Mouse (Mus musculus) large intestine, adult 2 months (tissue): ENCODE data around the gene A930004D18Rik. TPM values are rescaled to one million over a fixed set of nuclear protein-coding genes. Genes with fewer than 3 reads are reported as not detected.

Source experiments
- DNase-seq: peaks from one replicate; pipeline ENCODE4 v3.0.0-alpha.2; 2012; ENCODE audit warnings: low read depth, low spot score
- WGBS: fragments of 180-500 bp; shearing (Covaris S2); methylation state at CpG from one replicate; pipeline ENCODE4 v1.1.7; 2018; 5-methylcytosine and 5-hydroxymethylcytosine counted together
- polyA plus RNA-seq: library from polyadenylated mRNA; depleted of rRNA; stranded (reverse); fragments of >200 nt; gene quantifications from 2 replicates; pipeline ENCODE4 v1.2.3, GENCODE M21; 2012

A930004D18Rik gene
- polyA plus RNA-seq, 1 experiment = 0.45 TPM

DNA sequence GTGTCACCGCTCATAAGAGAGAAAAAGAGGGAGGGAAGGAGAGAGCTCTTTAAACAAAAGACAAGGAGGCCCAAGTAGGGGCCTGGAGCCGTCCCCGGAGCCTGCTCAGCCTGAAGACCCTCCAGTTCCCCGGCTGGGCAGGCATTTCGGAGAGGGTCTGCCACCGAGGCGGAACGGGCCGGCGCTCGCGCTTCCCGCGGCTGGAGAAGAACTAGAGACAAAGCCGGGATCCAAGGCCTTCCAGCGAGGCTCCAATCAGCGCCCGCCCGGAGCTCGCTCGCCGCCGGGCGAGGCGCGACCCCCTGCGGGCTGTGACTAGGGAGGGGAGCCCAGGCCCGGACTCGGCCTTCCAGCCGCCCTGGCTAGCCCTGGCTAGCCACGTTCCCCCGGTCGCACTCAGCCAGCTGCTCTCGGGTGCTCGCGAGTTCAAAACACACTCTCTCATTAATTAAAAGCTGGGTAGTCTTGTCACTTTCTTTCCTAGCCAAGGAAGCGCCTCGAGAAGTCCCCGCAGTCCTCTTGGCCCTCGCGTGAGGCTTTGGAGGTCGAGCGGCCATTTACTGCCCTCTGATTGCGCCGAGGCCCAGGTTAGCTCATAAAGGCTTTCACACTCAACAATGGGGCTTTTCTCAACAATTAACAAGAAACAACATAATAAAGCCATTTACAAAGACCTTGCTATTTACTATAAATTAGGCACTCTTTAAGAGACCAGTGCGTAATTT lies 2.2 kb upstream of the A930004D18Rik start:
- DNase-seq = no peak
- WGBS = 58% methylated on average over 46 of the region's 46 CpGs

DNA sequence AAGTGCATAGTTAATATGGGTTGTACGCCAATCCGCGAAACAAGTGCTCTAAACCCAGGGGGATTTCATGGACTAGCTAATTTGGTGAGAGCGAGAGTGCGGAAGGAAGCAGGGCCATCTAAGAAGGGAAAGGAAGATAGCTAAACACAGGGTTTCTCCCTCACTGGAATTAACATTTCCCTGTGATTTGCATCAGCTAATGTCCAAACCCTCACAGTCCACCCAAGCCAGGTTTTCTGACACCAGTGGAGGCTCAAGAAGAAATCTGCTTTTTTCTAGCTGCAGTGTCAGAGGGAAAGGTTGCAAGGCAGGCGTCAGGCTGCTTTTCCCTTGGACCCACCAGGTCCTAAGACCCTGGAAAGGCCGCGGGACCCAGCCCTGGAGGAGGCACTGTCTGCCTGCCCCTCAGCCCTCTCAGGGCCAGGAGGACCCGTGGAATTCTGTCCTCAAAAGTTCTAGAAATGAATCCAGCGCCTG lies 1.4 kb upstream of the A930004D18Rik start:
- 93% methylated on average over 10 of the region's 10 CpGs for WGBS
- DNase-seq = no peak

DNA sequence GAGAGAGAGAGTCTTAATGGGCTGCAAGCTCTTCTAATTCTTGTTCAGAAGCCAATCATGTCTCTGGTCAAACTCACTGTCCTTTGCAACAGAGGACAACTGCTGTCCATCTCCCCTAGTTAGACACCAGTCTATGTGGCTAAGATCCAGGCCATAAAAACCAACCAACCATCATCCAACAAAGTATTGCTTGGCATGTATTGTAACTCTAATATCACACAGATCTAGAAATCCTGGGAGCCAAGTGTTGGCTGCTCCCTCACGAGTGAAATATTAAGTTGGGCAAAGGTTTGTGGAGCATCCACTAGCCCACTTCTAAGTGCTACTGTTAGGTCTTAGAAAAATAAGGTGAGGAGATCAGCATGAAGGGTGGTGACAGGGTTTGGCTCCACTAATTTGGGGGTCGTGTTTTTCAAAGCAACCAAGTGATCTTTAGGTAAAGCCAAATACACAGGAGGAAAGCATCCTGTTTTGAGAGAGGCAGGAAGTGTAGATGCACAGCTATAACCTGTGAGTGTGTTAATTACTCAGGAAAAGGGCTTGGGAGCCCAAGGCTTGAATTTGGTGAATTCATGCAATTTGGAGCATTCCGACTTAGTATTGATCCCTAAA lies 710 bp upstream of the A930004D18Rik start:
- no peak for DNase-seq
- WGBS = 78% methylated on average over 3 of the region's 3 CpGs

DNA sequence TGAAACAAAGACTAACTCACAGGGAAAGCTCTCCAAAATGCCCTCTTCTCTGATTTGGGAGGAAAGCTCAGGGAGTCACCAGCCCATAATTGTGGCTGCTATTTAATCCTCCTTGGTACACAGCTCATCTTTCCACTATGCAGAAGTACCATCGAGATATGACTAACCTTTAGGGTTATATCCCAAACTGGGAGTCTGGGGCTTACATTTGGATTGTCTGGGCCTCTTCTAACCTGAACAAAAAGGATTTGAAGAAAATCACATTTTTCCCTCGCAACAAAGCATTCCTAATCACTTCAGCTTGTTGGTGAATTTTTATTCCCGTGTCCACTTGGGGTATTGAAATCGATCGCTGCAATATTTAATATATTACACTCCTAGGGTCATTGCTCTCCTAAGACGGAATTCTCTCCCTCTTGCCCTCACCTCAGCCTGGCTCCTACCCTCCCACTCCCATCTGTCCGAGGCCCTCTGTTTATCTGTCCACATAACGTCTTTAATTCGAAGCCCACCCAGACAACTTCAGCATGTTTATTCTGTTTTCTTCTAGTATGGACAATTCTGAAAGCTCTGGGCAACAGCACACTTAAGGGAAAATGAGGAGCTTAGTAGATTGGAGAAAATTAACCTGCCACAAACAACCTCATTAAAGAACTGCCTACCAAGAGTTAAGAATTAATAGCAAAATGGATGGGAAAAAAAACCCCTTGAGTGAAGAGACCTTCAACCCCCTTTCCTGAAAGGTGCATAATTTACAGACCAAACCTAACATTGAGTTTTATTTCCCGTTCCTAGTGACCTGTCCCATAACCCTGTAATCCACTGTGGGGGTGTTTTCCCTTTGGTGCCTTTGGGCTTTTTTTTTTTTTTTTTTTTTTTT lies 2.9 kb downstream of the A930004D18Rik start:
- WGBS = 93% methylated on average over 10 of the region's 10 CpGs
- DNase-seq = no peak

DNA sequence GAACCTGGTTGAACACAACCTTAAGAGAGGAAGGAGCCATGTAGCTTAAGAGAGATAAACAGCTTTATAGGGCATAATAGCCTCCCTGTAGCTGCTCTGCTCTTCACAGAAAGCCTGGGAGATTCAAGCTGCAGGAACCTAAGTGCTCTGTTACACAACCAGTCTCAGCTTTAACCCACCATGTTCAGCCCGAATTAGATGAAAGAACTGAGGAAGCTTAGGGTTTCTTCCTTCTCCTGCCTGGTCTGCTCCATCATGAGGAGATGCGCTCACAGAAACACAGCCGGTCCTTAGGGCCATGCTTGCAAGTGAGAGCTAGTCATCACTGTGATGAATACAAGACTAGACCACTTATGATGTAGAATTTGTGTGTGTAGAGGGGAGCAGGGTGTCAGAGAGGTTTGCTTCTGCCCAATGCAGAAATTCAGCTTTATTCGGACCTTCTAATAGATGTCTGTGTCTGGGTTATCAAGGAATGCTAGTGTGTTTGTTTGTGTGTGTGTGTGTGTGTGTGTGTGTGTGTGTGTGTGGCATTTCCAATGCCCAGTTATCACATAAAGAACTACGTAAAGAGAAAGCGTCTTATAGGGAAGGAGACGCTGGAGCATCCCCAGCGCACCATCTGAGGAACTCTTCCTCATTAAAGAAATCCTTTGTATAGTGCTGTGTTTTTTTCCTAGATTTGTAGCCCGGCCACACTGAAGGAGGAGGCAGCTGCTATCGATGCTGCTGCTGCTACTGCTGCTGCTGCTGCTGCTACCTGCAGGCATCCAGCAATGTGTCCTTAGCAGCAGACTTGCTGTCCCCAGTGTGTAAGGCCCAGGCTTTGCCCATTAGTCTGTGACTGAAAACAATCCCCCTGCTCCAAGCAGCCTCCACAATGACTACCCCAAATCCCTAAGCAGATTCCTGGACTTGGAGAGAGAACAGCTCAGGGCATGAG lies 4.1 kb downstream of the A930004D18Rik start:
- no peak for DNase-seq
- WGBS = 91% methylated on average over 10 of the region's 10 CpGs

DNA sequence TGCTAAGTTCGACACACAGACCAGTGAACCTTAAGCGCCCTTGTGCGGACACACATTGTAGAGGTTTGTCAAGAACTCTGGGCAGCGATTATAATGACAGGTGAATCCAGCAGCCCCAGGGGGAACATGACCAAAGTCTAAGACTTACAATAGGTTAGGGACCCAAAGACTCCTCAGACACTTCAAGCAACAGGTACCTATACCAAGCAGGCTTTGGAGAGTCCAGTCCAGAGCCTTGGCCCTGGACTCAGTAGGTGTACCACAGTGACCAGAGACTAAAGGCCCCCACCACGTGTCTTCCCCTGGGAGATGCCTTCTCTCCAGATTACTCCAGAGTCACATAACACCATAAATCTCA lies 5.0 kb downstream of the A930004D18Rik start:
- no peak for DNase-seq
- WGBS = 91% methylated on average over 5 of the region's 5 CpGs

DNA sequence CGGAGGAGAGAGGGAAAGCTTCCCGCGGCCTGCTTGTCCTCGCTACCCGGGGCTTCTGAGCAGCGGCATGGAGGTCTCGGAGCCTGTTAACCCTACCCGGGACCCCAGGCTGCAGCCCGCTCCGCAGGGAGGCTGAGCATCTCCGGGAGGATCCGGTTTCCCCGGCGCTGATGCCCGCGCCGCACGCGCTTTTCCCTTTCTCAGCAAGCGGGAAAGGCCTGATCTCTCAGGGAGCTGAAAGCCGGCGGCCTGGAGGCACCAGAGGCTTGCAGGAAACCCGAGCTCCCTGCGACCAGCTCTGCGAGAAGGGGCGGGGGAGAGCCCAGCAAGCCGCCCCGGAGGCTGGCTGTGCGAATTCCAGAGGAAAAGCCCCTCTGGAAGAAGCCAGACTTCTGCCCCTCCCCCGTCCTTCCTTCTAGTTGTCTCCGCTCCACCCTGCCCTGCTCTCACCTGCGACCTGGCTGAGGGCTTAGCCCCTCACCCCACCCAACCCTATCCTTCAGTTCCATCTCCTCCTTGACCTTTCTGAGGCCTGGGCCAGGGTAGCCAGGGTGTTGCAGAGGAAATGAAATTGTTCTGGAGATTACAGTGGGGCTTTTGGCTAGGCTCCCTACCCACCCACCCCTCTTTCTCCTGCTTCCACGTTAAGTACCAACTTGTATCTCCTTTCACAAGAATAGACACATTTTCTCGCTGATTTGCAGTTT lies 5.6 kb downstream of the A930004D18Rik start:
- DNase-seq = no peak
- WGBS = 19% methylated on average over 34 of the region's 34 CpGs

DNA sequence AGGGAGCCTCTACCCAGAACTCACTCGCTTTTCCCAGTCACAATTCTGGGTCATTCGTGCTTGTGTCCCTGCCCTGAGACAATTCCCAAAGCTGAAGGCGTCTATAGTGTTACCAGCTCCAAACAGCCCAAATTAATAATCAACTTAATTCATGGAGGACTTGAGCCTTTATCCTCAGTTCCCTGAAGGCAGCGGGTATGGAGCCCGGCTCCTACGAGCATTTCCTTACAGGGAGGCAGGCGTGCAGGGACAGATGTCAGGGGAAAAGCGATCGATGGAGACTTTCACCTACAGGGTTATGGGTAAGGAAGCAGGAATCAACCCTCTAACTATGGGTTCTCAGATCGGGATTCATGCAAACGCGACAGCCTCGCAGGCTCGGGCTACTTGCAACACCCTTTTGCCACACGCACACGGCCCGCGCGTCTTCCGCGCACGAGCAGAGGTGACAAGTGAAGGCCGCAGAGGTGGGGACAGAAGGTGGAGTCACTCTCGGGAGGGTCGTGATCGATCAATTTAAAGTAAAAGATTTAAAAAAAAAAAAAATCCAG lies 6.2 kb downstream of the A930004D18Rik start:
- DNase-seq = no peak
- 26% methylated on average over 26 of the region's 26 CpGs for WGBS

DNA sequence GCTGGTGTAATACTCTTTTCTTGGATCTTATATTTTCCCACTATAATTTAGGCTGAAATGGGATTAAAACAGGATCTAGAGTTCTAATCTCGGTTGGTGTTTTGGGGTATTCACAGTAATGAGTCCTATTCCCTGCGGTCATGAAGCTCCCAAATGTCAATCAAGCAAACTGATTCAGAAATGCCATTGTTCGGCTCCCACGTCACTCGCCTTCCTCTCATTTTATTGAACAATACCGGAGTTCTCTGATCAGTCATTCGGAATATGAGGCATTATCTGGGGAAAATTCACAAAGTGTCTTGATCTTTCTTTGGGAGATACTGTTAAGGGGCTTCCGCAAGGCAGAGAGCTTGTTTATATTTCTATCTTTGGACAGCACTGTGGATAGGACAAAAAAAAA lies 7.0 kb downstream of the A930004D18Rik start:
- 94% methylated on average over 8 of the region's 8 CpGs for WGBS
- no peak for DNase-seq

DNA sequence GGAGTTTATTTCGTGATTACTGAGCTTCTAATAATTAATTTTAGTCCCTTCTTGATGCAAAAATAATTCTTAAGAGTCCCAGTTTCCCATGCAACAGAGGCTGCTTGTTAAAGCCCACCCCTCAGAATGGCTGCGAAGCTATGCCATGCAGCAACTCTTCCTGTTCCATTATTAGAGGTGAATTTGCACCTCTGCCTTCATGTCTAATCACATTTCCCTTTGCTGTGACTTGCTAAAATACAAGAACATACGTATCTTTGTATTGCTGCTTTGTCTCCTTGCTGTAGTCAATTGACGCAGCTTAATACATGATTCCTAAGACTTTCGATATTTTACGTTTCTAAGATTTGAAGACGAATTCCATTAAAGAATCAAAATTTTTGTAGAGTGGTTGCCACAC lies 7.9 kb downstream of the A930004D18Rik start:
- DNase-seq = no peak
- WGBS = 95% methylated on average over 7 of the region's 7 CpGs

DNA sequence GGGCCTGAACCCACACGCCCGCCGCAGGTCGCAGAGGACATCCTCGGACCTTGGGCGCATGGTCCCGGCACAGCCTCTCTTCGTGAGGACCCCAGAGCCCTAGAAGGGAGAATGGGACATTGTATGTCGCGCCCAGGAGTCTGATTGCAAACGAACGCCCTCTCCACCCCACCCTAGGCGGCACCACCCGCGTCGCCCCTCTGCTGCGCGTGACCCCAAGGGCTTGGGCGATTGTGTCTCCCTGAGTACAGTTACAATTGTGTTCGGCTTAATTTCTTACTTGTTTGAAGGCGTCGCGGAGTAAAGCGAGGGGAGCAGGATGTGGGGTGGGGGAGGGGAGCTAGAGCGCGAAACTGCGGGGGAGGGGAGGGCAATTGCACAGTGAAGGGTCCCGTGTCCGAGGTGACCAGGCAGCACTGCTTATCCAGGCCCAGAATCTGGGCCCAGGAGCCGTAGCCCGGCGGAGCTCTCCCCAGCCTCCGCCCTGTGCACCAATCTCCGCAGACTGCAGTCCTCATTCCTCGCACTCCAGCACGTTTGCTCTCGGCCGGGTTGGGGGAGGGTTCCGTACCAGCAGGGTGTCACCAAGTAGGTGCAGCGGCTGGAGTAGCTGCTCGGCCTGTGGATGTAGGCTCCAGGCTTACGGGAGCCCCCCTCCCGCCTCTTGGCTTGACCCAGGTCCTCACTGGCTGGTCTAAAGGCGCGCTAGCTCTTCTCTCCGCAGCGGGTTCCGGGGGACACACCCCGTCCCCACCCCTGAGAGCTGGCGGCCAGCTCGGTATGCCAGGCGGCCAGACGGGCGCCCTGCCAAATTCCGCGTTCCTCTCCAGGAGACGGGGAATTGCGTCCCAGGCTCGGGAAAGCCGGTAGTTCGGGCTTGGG lies 9.2 kb downstream of the A930004D18Rik start:
- DNase-seq = peak; percentile 74
- under 1% methylated on average over 61 of the region's 61 CpGs for WGBS

DNA sequence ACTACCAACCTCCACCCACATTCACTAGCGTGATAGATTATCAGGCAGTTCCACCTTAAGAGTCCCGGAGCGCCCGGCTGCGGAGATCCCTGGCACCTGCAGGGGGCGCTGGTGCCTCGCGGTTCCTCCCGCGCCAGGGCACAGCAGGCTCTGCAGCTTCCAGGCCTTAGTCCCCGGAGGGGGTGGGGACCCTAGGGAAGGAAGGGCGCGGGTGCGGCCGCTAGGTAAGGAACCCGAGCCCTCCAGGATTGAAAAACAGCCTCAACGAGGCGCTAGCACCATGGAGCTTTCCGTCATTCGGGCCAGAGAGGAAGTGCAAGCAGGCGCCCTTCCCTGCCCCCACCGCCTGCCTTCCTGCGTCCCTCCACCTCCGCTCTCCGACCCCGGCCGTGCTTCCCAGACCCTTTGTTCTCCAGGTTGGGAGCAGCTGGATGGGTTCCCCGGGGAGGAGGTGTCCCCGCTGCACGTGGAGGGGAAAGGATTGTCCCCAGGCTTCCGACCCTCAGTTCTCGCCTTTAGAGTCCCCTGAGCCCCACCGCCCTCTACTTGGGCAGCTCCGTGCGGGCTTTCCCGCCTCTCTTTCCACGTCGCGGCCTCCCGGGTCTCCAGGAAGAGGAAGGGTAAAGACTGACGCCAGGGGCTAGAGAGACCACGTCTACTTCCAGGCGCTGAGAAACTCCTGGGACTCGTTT lies 9.9 kb downstream of the A930004D18Rik start:
- DNase-seq = peak; percentile 75
- under 1% methylated on average over 44 of the region's 44 CpGs for WGBS

DNA sequence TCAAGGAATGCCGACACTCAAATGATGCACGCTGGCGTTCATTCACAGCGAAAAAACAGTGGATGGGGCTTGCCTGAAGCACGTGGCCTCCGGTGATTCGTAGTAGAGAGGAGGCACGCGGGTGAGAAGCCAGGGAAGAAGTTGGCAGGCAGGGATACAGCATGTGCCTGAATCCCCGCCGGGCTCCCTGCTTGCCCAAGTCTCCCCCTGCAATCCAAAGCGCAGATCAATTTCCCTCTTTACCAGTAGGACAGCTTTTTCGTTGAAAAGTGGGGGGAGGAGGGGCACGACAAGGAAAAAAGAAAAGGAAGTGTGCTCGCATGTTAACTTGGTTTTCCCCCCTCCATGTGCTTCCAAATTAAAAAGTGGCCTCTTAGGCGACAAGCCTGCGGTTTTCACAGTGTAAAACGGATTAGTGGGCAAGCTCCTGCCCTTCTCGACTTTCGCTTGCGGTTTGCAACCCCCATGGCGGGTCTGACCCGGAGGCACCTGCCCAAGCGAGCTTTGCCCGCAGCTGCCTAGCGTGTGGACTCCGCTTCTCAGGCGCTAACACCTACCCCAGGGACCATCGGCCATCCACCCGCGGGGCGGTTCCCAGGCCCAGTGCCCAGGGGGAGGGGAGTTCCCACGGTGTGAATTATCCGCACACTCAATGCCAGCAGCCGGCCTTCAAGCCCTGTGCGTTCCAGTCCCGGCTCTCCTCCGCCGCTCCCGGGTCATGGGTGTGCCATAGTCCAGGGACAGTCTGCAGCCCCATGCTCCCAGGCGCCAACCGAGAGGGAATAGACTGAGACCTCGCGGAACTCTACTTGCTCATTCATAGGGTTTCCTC lies 11.2 kb downstream of the A930004D18Rik start:
- no peak for DNase-seq
- WGBS = 1% methylated on average over 44 of the region's 44 CpGs

DNA sequence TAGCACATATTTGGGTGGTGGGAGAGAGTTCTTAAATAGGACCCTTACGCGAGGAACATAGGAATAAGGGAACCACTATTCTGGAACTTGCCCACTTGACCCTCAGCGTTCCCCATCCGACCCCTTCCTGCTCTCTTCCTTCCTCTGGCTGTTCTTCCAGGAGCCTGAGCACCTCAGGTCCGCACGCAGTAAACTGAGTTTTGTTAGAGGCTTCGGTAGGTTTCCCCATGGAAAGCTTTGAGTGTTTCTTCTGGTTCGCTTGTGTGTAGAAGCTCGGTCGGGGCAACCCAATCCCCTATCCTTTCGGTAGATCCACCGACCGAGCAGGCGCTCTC lies 11.8 kb downstream of the A930004D18Rik start:
- WGBS = 11% methylated on average over 14 of the region's 14 CpGs
- no peak for DNase-seq

DNA sequence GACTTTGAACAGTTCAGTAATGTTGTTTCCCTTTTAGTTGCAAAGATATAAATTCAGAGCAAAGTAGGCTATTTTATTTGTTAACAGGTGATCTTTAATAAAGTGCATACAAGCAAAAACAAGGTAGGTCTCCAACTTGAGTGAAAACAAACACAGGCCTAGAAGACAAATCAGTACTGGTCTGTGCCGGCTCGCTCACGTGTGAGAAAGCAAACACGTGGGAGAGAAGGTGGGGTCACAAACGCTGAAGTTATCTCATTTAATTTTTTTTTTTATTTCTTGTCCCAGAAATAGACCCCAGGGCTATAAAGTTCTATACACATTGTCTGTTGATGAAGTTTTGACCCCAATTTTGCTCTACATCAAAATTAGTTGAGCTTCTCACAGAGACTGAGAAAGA lies 12.4 kb downstream of the A930004D18Rik start:
- 79% methylated on average over 5 of the region's 5 CpGs for WGBS
- no peak for DNase-seq

DNA sequence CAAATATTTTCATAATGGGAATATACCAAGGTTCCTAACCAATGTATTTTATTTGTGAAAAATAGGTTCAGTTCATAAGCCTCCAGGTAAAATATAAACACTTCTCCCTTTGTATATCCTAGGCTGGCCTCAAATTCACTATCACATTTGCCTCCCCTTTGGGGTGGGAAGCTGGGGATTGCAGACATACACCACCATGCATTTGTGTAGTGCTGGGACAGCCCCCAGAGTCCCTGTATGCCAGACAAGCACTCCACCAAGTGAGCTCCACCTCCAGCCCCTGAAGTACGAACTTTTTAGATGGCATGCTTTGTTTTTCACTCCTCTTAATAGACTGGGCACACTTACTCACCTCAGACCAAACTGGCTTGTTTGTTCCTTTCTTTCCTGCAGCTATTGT lies 14.7 kb downstream of the A930004D18Rik start:
- DNase-seq = no peak
- 55% methylated on average over 1 of the region's 1 CpGs for whole genome bisulfite sequencing
